ENCODE assay signal across 8 mouse cellular contexts in the genomic region with DNA sequence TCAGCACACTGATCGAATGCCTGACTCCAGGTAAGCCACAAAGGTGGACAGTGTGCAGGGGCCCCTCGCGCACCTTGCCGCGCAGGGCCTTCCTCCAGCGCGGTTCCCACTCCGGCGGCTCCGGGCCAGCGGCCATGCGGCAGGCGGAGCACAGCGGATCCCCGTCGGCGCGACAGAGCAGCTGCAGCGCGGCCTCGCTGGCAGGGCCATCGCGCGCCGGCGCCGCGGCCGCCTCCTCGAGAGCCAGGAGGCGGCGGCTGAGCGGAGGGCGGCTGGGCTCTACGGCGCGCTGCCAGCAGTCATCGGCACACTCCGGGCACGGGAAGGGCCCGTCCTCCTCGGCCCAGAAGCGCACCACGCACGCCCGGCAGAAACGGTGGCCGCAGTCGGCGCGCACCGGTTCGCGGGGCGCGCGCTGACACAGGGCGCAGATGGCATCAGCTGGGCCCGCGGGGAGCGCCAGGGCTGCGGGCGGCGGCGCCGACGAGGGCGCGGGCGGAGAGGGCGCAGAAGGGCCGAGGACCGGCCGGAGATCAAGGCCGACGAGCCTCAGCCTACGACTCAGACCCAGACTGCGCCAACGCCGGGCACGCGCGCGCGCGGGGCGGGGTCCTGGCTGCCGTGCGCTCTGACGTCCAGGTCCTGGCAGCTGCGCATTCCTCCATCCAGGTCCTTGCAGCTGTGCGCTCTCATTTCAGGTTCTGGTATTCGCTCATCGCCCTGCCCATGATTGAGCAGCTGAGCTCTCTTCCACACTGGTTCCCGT. TPM values are rescaled to one million over a fixed set of nuclear protein-coding genes. Genes with fewer than 3 reads are reported as not detected.
DNase-seq lines count a peak whose midpoint lies in the region; ATAC-seq lines count a peak whose summit lies in the region.

TSS of gene Rnf187 (minus strand) at position 595 of the 766 bp plus-strand sequence.

- no peaks in the 10 kb centered on the region for H3K9me3 ChIP-seq in forebrain, embryonic 10.5 days
- no peaks in the 10 kb centered on the region for H3K9me3 ChIP-seq in heart, embryonic 15.5 days (replicated peaks)
- H3K9me3 ChIP-seq in liver, embryonic 15.5 days (replicated peaks): no peaks in the 10 kb centered on the region
- no peaks in the 10 kb centered on the region for H3K9me3 ChIP-seq in neural tube, embryonic 12.5 days

- peaks cover 36% of the 10 kb centered on the region for H3K36me3 ChIP-seq in forebrain, embryonic 10.5 days (replicated peaks)
- H3K36me3 ChIP-seq in heart, embryonic 15.5 days: peaks cover 27% of the 10 kb centered on the region
- H3K36me3 ChIP-seq in liver, embryonic 15.5 days (replicated peaks): peaks cover 35% of the 10 kb centered on the region
- H3K36me3 ChIP-seq in neural tube, embryonic 12.5 days: peaks cover 31% of the 10 kb centered on the region

- no peaks in the 10 kb centered on the region for H3K27me3 ChIP-seq in forebrain, embryonic 10.5 days (ENCODE audit: poor library complexity, severe bottlenecking)
- peaks cover 5% of the 10 kb centered on the region for H3K27me3 ChIP-seq in heart, embryonic 15.5 days
- peaks cover 17% of the 10 kb centered on the region for H3K27me3 ChIP-seq in liver, embryonic 15.5 days
- no peaks in the 10 kb centered on the region for H3K27me3 ChIP-seq in neural tube, embryonic 12.5 days (replicated peaks)

- H3K9ac ChIP-seq in heart, embryonic 15.5 days: peak within 1 kb of the TSS; percentile 98
- H3K9ac ChIP-seq in liver, embryonic 15.5 days: peak within 1 kb of the TSS; percentile 97
- peak within 1 kb of the TSS; percentile 99 for H3K9ac ChIP-seq in neural tube, embryonic 12.5 days

- H3K4me3 ChIP-seq in forebrain, embryonic 10.5 days: peak within 1 kb of the TSS; percentile 86
- H3K4me3 ChIP-seq in heart, embryonic 15.5 days: peak within 1 kb of the TSS; percentile 90
- H3K4me3 ChIP-seq in liver, embryonic 15.5 days (replicated peaks): peak within 1 kb of the TSS; percentile 94
- peak within 1 kb of the TSS; percentile 78 for H3K4me3 ChIP-seq in neural tube, embryonic 12.5 days

- ATAC-seq in CD4-positive, CD25-positive, alpha-beta regulatory T cell, adult 4 months: peak; percentile 90
- ATAC-seq in heart, embryonic 15.5 days (replicated peaks; ENCODE audit: insufficient number of reproducible peaks, insufficient read depth, low FRiP score, low read depth): peak; percentile 97
- peak; percentile 95 for ATAC-seq in liver, embryonic 15.5 days (ENCODE audit: insufficient read depth)
- ATAC-seq in neural tube, embryonic 12.5 days (ENCODE audit: low FRiP score, low read depth): peak; percentile 94

- DNase-seq in c-Kit-negative CD71-positive TER-119-positive erythroid progenitor cells, embryonic 14.5 days (ENCODE audit: low read depth, low spot score): peak; percentile 70
- DNase-seq in forebrain, embryonic 10.5 days (ENCODE audit: extremely low spot score, low spot score): peak; percentile 89
- DNase-seq in kidney, postnatal 36 days: peak; percentile 95 to 96
- DNase-seq in telencephalon, adult 2 months (ENCODE audit: low read depth, low spot score): peak; percentile 92

- under 1% methylated on average over 95 of the region's 95 CpGs for WGBS in forebrain, embryonic 10.5 days
- WGBS in heart, embryonic 15.5 days: under 1% methylated on average over 94 of the region's 95 CpGs
- under 1% methylated on average over 95 of the region's 95 CpGs for WGBS in liver, embryonic 15.5 days (ENCODE audit: insufficient replicate concordance)
- under 1% methylated on average over 88 of the region's 95 CpGs for WGBS in neural tube, embryonic 12.5 days

- H3K4me2 ChIP-seq in heart, embryonic 15.5 days: peak within 1 kb of the TSS; percentile 95
- peak within 1 kb of the TSS; percentile 96 for H3K4me2 ChIP-seq in liver, embryonic 15.5 days
- H3K4me2 ChIP-seq in neural tube, embryonic 12.5 days (replicated peaks): peak within 1 kb of the TSS; percentile 87

- H3K27ac ChIP-seq in forebrain, embryonic 10.5 days: peak within 1 kb of the TSS; percentile 96
- H3K27ac ChIP-seq in heart, embryonic 15.5 days: peak within 1 kb of the TSS; percentile 98
- H3K27ac ChIP-seq in liver, embryonic 15.5 days (replicated peaks): peak within 1 kb of the TSS; percentile 96
- H3K27ac ChIP-seq in neural tube, embryonic 12.5 days: peak within 1 kb of the TSS; percentile 89

- peaks cover 24% of the 10 kb centered on the region for H3K4me1 ChIP-seq in forebrain, embryonic 10.5 days
- peaks cover 25% of the 10 kb centered on the region for H3K4me1 ChIP-seq in heart, embryonic 15.5 days (replicated peaks)
- H3K4me1 ChIP-seq in liver, embryonic 15.5 days (replicated peaks): peaks cover 34% of the 10 kb centered on the region
- peaks cover 13% of the 10 kb centered on the region for H3K4me1 ChIP-seq in neural tube, embryonic 12.5 days

RNA-seq across cellular contexts. Expression of gene Rnf187, which starts in this region (rescaled TPM):
- 10 to 100 TPM in 1 of 2 experiments, 1 to 10 TPM in 1; 10.0 to 18.7 TPM for polyA plus RNA-seq in CD4-positive, CD25-positive, alpha-beta regulatory T cell, adult 4 months (2017; shearing (Covaris generic))
- 265 and 273 TPM in 2 replicates for polyA plus RNA-seq in forebrain, embryonic 10.5 days (2016; fragmentation: Nextera tagmentation; extraction: Ambion mirVana)
- polyA plus RNA-seq in heart, embryonic 15.5 days (2015; fragmentation: Nextera tagmentation; extraction: Ambion mirVana): 170 and 210 TPM in 2 replicates
- 111 and 117 TPM in 2 replicates for polyA plus RNA-seq in liver, embryonic 15.5 days (2015; fragmentation: Nextera tagmentation; extraction: Ambion mirVana)
- polyA plus RNA-seq in neural tube, embryonic 12.5 days (2016; fragmentation: Nextera tagmentation; extraction: Ambion mirVana): 594 and 608 TPM in 2 replicates

Comparison
In these comparisons a context has a peak if more than half of its experiments do, and no peak if none do; other contexts are left out.
1. Peak in every context shown above with its lines: DNase-seq, ATAC-seq, H3K4me3 ChIP-seq and H3K27ac ChIP-seq.